Mouse (Mus musculus): ENCODE measurements around the gene Akna.
"Not testable (repeated sequence)": the region's sequence is repeated elsewhere in the genome, so short reads cannot be mapped to it uniquely, and the experiment has no call there.

Gene Akna

DNA sequence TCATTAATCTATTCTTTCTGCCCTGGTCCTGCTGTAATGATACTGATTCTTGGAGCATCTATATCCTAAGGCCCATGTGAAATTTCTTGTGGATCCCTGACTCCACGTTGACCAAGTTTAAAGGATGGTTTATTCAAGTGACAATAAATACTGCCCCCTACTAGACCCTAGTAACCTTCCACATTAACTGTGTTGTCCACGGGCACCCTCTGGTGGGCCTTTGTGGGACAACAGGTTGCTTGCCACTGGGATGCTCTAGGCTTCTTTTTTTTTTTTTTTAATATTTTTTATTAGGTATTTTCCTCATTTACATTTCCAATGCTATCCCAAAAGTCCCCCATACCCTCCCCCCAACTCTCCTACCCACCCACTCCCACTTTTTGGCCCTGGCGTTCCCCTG, 83.6 kb downstream of the Akna start:
- not testable (repeated sequence) for DNase-seq (ENCODE audit: low spot score)
